Mouse (Mus musculus): Measurements from ENCODE around the gene Abcg5.

- TF ChIP-seq MXI1 (IDR thresholded peaks at IDR 0.05; ENCODE audit: low read depth, low read length) (no peak), RAD21 (IDR thresholded peaks at IDR 0.05; ENCODE audit: low read depth, low read length) (no peak), NELFE (IDR thresholded peaks at IDR 0.05; ENCODE audit: low read depth, low read length) (no peak), CTCF (IDR thresholded peaks at IDR 0.05 in 2 of 3, conservative IDR thresholded peaks at IDR 0.05 in 1 of 3; ENCODE audit: control insufficient read depth in 1 of 3, insufficient read depth in 1 of 3, low read depth in 2 of 3, low read length in 3 of 3, poor library complexity in 1 of 3, severe bottlenecking in 1 of 3) (no peak), GATA1 (IDR thresholded peaks at IDR 0.05; ENCODE audit: low read depth, low read length) (no peak), MEF2A (IDR thresholded peaks at IDR 0.05; ENCODE audit: extremely low read depth, insufficient replicate concordance, low read depth, low read length, poor library complexity, severe bottlenecking) (no peak), USF2 (IDR thresholded peaks at IDR 0.05; ENCODE audit: borderline replicate concordance in 1 of 2, insufficient read depth in 1 of 2, low read depth in 1 of 2, low read length in 2 of 2) (no peak), HCFC1 (IDR thresholded peaks at IDR 0.05; ENCODE audit: low read depth, low read length) (no peak), MYB (IDR thresholded peaks at IDR 0.05; ENCODE audit: low read depth, low read length) (no peak), MAZ (IDR thresholded peaks at IDR 0.05; ENCODE audit: low read depth, low read length) (no peak), CHD2 (IDR thresholded peaks at IDR 0.05; ENCODE audit: low read length) (no peak), POLR2A (IDR thresholded peaks at IDR 0.05; ENCODE audit: control insufficient read depth in 1 of 2, insufficient read depth in 1 of 2, low read depth in 1 of 2, low read length in 2 of 2, poor library complexity in 1 of 2) (no peak), GABPA (IDR thresholded peaks at IDR 0.05; ENCODE audit: low read depth, low read length) (no peak), E2F4 (IDR thresholded peaks at IDR 0.05; ENCODE audit: borderline replicate concordance, low read depth, low read length) (no peak)
Measured at GRCm38 (mm10) chr17:84636328-84636727, 46.5 kb downstream of the Abcg5 start.

Data from MEL (cell line).